Mouse (Mus musculus): ENCODE measurements around the gene Orc2. TPM values are rescaled to one million over a fixed set of nuclear protein-coding genes. Genes with fewer than 3 reads are reported as not detected.
A peak's percentile ranks its signal among the peaks of the same experiment; 100 is the strongest.

Orc2 gene
- total and polyA plus RNA-seq, 2 experiments from 2014 or later, result 16.1 to 84.8 TPM

DNA sequence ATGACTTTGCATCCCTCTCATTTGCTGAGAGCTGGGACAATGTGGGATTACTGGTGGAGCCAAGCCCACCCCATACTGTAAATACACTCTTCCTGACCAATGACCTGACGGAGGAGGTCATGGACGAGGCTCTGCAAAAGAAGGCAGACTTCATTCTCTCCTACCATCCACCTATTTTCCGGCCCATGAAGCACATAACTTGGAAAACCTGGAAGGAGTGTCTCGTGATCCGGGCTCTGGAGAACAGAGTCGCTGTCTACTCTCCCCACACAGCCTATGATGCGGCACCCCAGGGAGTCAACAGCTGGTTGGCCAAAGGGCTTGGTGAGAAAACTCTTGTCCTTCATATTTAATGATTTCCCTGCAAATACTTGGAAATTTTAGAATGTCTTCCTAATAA is 57.1 kb downstream of the Orc2 start:
- Histone ChIP-seq H3K9ac (replicated peaks; ENCODE audit: low read length, poor library complexity, severe bottlenecking) (no peak overlapping the region), H3K4me1 (ENCODE audit: insufficient read depth, low read length) (peaks cover 7% of the 10 kb centered on the region; the same call in 1 of the 2 replicates), H3K27me3 (ENCODE audit: insufficient read depth, low read length) (no peaks in the 10 kb centered on the region), H3K36me3 (ENCODE audit: insufficient read depth, low read length) (peaks cover 16% of the 10 kb centered on the region; the same call in 1 of the 2 replicates), H3K9me3 (ENCODE audit: low read length) (no peaks in the 10 kb centered on the region), H3K27ac (ENCODE audit: low read depth, low read length) (no peak overlapping the region), H3K4me2 (ENCODE audit: low read depth, low read length, poor library complexity, severe bottlenecking) (no peak overlapping the region), H3K4me3 (ENCODE audit: low read depth, low read length) (no peak overlapping the region)
- DNase-seq (ENCODE audit: low spot score) (no peak), ATAC-seq (ENCODE audit: low FRiP score) (no peak)
- no peak for TF ChIP-seq CTCF (IDR thresholded peaks at IDR 0.05)
- WGBS, result 95% methylated on average over 7 of the region's 7 CpGs

DNA sequence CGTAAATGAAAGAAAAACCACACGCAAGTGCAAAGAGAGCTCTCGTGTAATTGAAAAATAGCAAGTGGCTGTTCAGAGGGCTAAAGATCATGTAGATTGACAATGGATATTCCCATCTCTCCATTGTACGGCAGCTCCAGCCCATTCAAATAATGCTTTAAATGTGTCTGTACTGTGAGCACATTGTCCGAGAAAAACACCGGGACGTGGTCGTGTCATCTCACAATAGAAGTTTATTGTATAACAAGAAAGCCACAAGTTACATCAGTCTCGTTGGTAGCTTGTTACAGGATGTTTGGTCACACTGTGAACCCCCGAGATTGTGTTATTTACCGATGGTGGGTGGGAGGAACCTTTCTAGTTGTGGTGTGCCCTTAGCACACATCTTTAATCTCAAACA is 59.0 kb downstream of the Orc2 start:
- ATAC-seq (ENCODE audit: low FRiP score) (peak; percentile 4; the same call in 1 of the 2 replicates), DNase-seq (ENCODE audit: low spot score) (no peak)
- peaks cover 17% of the 10 kb centered on the region; the same call in 1 of the 2 replicates for H3K36me3 ChIP-seq (ENCODE audit: insufficient read depth, low read length)
- TF ChIP-seq CTCF (IDR thresholded peaks at IDR 0.05), result no peak
- H3K4me2 ChIP-seq (ENCODE audit: low read depth, low read length, poor library complexity, severe bottlenecking), result peak overlapping the region; percentile 58
- H3K9me3 ChIP-seq (ENCODE audit: low read length), result no peaks in the 10 kb centered on the region
- H3K9ac ChIP-seq (replicated peaks; ENCODE audit: low read length, poor library complexity, severe bottlenecking), result peak overlapping the region; percentile 82
- H3K4me1 ChIP-seq (ENCODE audit: insufficient read depth, low read length), result peaks cover 7% of the 10 kb centered on the region; the same call in 1 of the 2 replicates
- H3K4me3 ChIP-seq (ENCODE audit: low read depth, low read length), result peak overlapping the region; percentile 66
- no peaks in the 10 kb centered on the region for H3K27me3 ChIP-seq (ENCODE audit: insufficient read depth, low read length)
- 7% methylated on average over 11 of the region's 11 CpGs for WGBS
- peak overlapping the region; percentile 87 for H3K27ac ChIP-seq (ENCODE audit: low read depth, low read length)

DNA sequence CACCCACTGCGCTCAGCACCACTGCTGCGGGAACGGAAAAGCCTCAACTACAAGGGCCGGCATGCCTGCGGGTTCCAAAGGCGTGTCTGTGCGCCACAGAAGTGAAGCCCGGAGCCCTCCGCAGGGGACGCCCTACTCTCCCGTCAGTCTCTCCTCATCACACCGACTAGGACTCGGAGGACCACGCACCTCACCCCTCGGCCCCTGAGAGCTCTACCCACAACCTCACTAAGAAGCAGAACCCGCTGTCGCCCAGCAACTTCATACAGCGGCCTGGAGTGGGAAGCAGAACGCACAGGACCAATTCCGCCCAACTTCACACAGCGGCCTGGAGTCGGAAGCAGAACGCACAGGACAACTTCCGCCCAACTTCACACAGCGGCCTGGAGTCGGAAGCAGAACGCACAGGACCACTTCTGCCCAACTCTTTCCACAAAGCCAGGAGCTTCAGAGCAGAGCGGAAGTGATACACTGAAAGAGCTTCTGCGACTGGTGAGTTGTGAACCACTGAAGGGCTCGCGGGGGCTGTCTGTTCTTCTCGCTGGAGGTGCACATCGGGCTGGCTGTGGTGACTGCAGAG is 59.7 kb downstream of the Orc2 start, which contains the start of the genes Nif3l1 and Ppil3:
Gene Nif3l1, plus strand, starts transcription at position 9 of the 580 bp plus-strand sequence.
Gene Ppil3, minus strand, starts transcription at position 344 of the 580 bp plus-strand sequence.
- peak within 1 kb of the TSS; percentile 83 for H3K9ac ChIP-seq (replicated peaks; ENCODE audit: low read length, poor library complexity, severe bottlenecking)
- DNase-seq (ENCODE audit: low spot score) (peak; percentile 97), ATAC-seq (ENCODE audit: low FRiP score) (peak; percentile 97)
- H3K9me3 ChIP-seq (ENCODE audit: low read length), result no peaks in the 10 kb centered on the region
- peaks cover 7% of the 10 kb centered on the region; the same call in 1 of the 2 replicates for H3K4me1 ChIP-seq (ENCODE audit: insufficient read depth, low read length)
- no peaks in the 10 kb centered on the region for H3K27me3 ChIP-seq (ENCODE audit: insufficient read depth, low read length)
- peaks cover 14% of the 10 kb centered on the region; the same call in 1 of the 2 replicates for H3K36me3 ChIP-seq (ENCODE audit: insufficient read depth, low read length)
- H3K4me3 ChIP-seq (ENCODE audit: low read depth, low read length), result peak within 1 kb of the TSS; percentile 66
- WGBS, result under 1% methylated on average over 33 of the region's 33 CpGs
- peak within 1 kb of the TSS; percentile 58 for H3K4me2 ChIP-seq (ENCODE audit: low read depth, low read length, poor library complexity, severe bottlenecking)
- H3K27ac ChIP-seq (ENCODE audit: low read depth, low read length), result peak within 1 kb of the TSS; percentile 87
- TF ChIP-seq CTCF (IDR thresholded peaks at IDR 0.05), result peak; percentile 47

DNA sequence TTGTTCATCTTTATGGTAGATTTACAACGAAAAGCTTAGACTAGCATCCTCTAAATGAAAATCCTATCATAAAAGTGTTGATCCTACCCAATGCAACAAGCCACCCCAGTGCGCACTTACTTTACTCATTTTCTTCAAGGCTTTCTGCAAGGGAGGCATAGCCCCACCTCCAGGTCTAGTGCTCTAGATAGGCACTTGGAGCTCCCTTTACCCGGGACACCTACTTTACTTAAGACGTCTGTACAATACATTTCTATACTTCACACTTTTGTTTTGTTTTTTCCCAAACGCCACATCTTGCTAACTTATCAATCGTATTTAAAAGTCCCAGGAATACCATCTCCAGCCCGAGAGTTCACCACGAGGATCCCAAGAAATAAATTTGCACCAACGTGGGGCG is 60.2 kb downstream of the Orc2 start:
- no peak for TF ChIP-seq CTCF (IDR thresholded peaks at IDR 0.05)
- DNase-seq (ENCODE audit: low spot score) (no peak), ATAC-seq (ENCODE audit: low FRiP score) (no peak)
- peak overlapping the region; percentile 66 for H3K4me3 ChIP-seq (ENCODE audit: low read depth, low read length)
- H3K27ac ChIP-seq (ENCODE audit: low read depth, low read length), result peak overlapping the region; percentile 87
- H3K36me3 ChIP-seq (ENCODE audit: insufficient read depth, low read length), result peaks cover 14% of the 10 kb centered on the region; the same call in 1 of the 2 replicates
- peak overlapping the region; percentile 58 for H3K4me2 ChIP-seq (ENCODE audit: low read depth, low read length, poor library complexity, severe bottlenecking)
- no peaks in the 10 kb centered on the region for H3K9me3 ChIP-seq (ENCODE audit: low read length)
- WGBS, result 11% methylated on average over 10 of the region's 10 CpGs
- peaks cover 7% of the 10 kb centered on the region; the same call in 1 of the 2 replicates for H3K4me1 ChIP-seq (ENCODE audit: insufficient read depth, low read length)
- H3K27me3 ChIP-seq (ENCODE audit: insufficient read depth, low read length), result no peaks in the 10 kb centered on the region
- H3K9ac ChIP-seq (replicated peaks; ENCODE audit: low read length, poor library complexity, severe bottlenecking), result peak overlapping the region; percentile 83

DNA sequence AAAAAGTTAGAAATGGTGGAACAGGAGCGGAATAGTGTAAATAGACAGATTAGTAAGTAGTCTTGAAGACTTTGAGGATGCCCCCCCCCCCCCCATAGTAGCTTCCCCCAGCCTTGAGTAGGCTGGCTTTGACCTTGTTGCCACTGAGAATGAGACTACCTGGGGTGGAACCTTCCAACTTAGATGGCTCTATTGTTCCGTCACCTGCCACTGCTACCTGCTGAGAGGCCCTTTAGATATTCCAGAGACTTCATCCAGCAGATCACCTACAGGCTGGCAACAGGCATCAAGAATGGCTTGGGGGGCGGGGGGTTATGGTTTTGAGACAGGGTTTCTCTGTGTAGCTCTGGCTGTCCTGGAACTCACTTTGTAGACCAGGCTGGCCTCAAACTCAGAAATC is 80.4 kb downstream of the Orc2 start:
- H3K27me3 ChIP-seq (ENCODE audit: insufficient read depth, low read length), result no peaks in the 10 kb centered on the region
- H3K36me3 ChIP-seq (ENCODE audit: insufficient read depth, low read length), result peaks cover 9% of the 10 kb centered on the region
- no peak overlapping the region for H3K4me3 ChIP-seq (ENCODE audit: low read depth, low read length)
- no peaks in the 10 kb centered on the region; the same call in 1 of the 2 replicates for H3K4me1 ChIP-seq (ENCODE audit: insufficient read depth, low read length)
- TF ChIP-seq CTCF (IDR thresholded peaks at IDR 0.05), result no peak
- ATAC-seq (ENCODE audit: low FRiP score) (no peak), DNase-seq (ENCODE audit: low spot score) (no peak)
- H3K9ac ChIP-seq (replicated peaks; ENCODE audit: low read length, poor library complexity, severe bottlenecking), result no peak overlapping the region
- no peak overlapping the region; the same call in 1 of the 2 replicates for H3K4me2 ChIP-seq (ENCODE audit: low read depth, low read length, poor library complexity, severe bottlenecking)
- H3K27ac ChIP-seq (ENCODE audit: low read depth, low read length), result no peak overlapping the region
- WGBS, result 81% methylated on average over 3 of the region's 3 CpGs
- H3K9me3 ChIP-seq (ENCODE audit: low read length), result no peaks in the 10 kb centered on the region

Data from midbrain, postnatal 0 days (tissue).